Comparison of ENCODE assay signal across 21 mouse cellular contexts in the genomic region with DNA sequence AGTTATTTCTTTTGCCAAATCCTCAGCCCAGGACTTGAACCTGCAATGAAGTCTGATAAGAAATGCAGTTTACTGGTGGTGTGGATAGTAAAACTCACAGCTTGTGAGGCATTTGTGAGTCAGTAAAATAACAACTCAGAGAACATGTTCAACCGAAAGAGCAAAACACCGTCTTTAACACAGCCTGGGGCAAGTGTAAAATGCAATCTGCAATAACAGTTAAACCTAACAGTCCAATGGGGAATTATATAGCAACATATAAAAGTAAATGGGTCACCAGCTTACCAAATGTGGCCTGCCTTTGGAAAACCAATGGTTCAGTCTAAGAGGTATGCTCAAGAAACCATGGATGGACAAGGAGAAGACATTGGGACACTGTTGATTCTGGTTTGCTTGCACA.
DNase-seq lines count a peak whose midpoint lies in the region; ATAC-seq lines count a peak whose summit lies in the region.
"Had no signal": no experiment of that assay in that cellular context is flagged by ENCODE, and none has a peak within 500 bp of the region (broad histone marks: within the 10 kb centered on the region; RNA-seq: fewer than 3 reads in every experiment).

No protein-coding gene starts in this region.

- H3K9ac ChIP-seq in limb, embryonic 11.5 days (ENCODE audit: low read length): no peak overlapping the region
- H3K9ac ChIP-seq in limb, embryonic 13.5 days: no peak overlapping the region
- H3K9ac ChIP-seq in hindbrain, embryonic 14.5 days: no peak overlapping the region

- no peak overlapping the region for H3K4me2 ChIP-seq in limb, embryonic 11.5 days (ENCODE audit: low read depth, severe bottlenecking)
- no peak overlapping the region for H3K4me2 ChIP-seq in limb, embryonic 13.5 days (replicated peaks)
- no peak overlapping the region for H3K4me2 ChIP-seq in hindbrain, embryonic 14.5 days (replicated peaks)

- 57% methylated on average over 2 of the region's 2 CpGs for WGBS in limb, embryonic 11.5 days
- WGBS in limb, embryonic 10.5 days: 86% methylated on average over 2 of the region's 2 CpGs
- 31% methylated on average over 2 of the region's 2 CpGs for WGBS in limb, embryonic 13.5 days
- WGBS in hindbrain, embryonic 14.5 days: 78% methylated on average over 2 of the region's 2 CpGs

- no peaks in the 10 kb centered on the region for H3K4me1 ChIP-seq in limb, embryonic 11.5 days (ENCODE audit: control insufficient read depth, insufficient read depth, low read length)
- no peaks in the 10 kb centered on the region for H3K4me1 ChIP-seq in limb, embryonic 10.5 days
- no peaks in the 10 kb centered on the region for H3K4me1 ChIP-seq in limb, embryonic 13.5 days
- no peaks in the 10 kb centered on the region for H3K4me1 ChIP-seq in hindbrain, embryonic 14.5 days (replicated peaks; ENCODE audit: control insufficient read depth, insufficient read depth, low read length)

- H3K4me3 ChIP-seq in limb, embryonic 11.5 days (ENCODE audit: low read depth, low read length): no peak overlapping the region
- H3K4me3 ChIP-seq in limb, embryonic 10.5 days: no peak overlapping the region
- H3K4me3 ChIP-seq in limb, embryonic 13.5 days: no peak overlapping the region
- H3K4me3 ChIP-seq in hindbrain, embryonic 14.5 days (replicated peaks; ENCODE audit: low read length): no peak overlapping the region

- no peak overlapping the region for H3K27ac ChIP-seq in limb, embryonic 11.5 days (replicated peaks; ENCODE audit: low read depth, low read length)
- no peak overlapping the region for H3K27ac ChIP-seq in limb, embryonic 10.5 days
- H3K27ac ChIP-seq in limb, embryonic 13.5 days: no peak overlapping the region
- H3K27ac ChIP-seq in hindbrain, embryonic 14.5 days: no peak overlapping the region

- no peaks in the 10 kb centered on the region for H3K36me3 ChIP-seq in limb, embryonic 11.5 days (ENCODE audit: control insufficient read depth, insufficient read depth, low read length)
- H3K36me3 ChIP-seq in limb, embryonic 10.5 days: no peaks in the 10 kb centered on the region
- H3K36me3 ChIP-seq in limb, embryonic 13.5 days: no peaks in the 10 kb centered on the region
- H3K36me3 ChIP-seq in hindbrain, embryonic 14.5 days (replicated peaks; ENCODE audit: control insufficient read depth, insufficient read depth): no peaks in the 10 kb centered on the region
- H3K36me3 ChIP-seq: G1E had no signal

- 0 out of 2 replicates have a peak, but pooled peaks have one; percentile 21 for ATAC-seq in limb, embryonic 11.5 days (ENCODE audit: insufficient number of reproducible peaks, low FRiP score, low TSS enrichment, low read depth)
- ATAC-seq in limb, embryonic 13.5 days (ENCODE audit: low FRiP score, low read depth): 0 out of 2 replicates have a peak, but pooled peaks have one; percentile 51
- ATAC-seq in hindbrain, embryonic 14.5 days (ENCODE audit: low FRiP score): no peak
- ATAC-seq: activated CD4-positive, CD25-positive, alpha-beta regulatory T cell, adult 4 months; CD4-positive, CD25-positive, alpha-beta regulatory T cell, adult 4 months; Patski had no signal

- no peaks in the 10 kb centered on the region for H3K27me3 ChIP-seq in limb, embryonic 11.5 days (ENCODE audit: control insufficient read depth, insufficient read depth, low read length)
- no peaks in the 10 kb centered on the region for H3K27me3 ChIP-seq in limb, embryonic 10.5 days (ENCODE audit: low read depth, poor library complexity, severe bottlenecking)
- peaks cover 6% of the 10 kb centered on the region; the same call in 1 of the 2 replicates for H3K27me3 ChIP-seq in limb, embryonic 13.5 days
- H3K27me3 ChIP-seq in hindbrain, embryonic 14.5 days (ENCODE audit: control insufficient read depth, insufficient read depth, low read length): no peaks in the 10 kb centered on the region
- H3K27me3 ChIP-seq: CH12.LX, Patski had no signal

- DNase-seq in limb, embryonic 11.5 days (ENCODE audit: low spot score): no peak
- no peak for DNase-seq in limb, embryonic 10.5 days (ENCODE audit: low spot score)
- peak; percentile 60 for DNase-seq in forelimb bud, embryonic 11.5 days (ENCODE audit: low read depth, low spot score)
- no peak for DNase-seq in hindbrain, embryonic 14.5 days (ENCODE audit: low spot score)
- DNase-seq in urinary bladder, postnatal 25 days (ENCODE audit: low spot score): no peak
- DNase-seq: adrenal gland, adult 2 months; adrenal gland, adult 8-10 months; adrenal gland, postnatal 10 days; adrenal gland, postnatal 14 days; adrenal gland, postnatal 25 days; adrenal gland, postnatal 36 days; B cell, adult 2 months; cerebellum, adult 11 months; cerebellum, adult 11-12 months; cerebellum, adult 18-20 months had no signal

- no peaks in the 10 kb centered on the region for H3K9me3 ChIP-seq in limb, embryonic 11.5 days (ENCODE audit: control insufficient read depth, low read length)
- no peaks in the 10 kb centered on the region for H3K9me3 ChIP-seq in limb, embryonic 10.5 days (replicated peaks)
- no peaks in the 10 kb centered on the region for H3K9me3 ChIP-seq in limb, embryonic 13.5 days
- no peaks in the 10 kb centered on the region for H3K9me3 ChIP-seq in hindbrain, embryonic 14.5 days (ENCODE audit: control insufficient read depth, low read length)
